Mouse (Mus musculus) T-cell, adult 2 months (primary cell): ENCODE measurements around the gene Thbs2.

ENCODE experiments used
- DNase-seq: peaks from one replicate; pipeline ENCODE4 v3.0.0; 2022; ENCODE audit warnings: low spot score

The Thbs2 gene

GRCm38 (mm10) chr17:14693994-14694374 is at the start of gene Thbs2:
Gene Thbs2 (minus strand): TSS chr17:14694235.
- DNase-seq: no peak

GRCm38 (mm10) chr17:14735493-14736004 is 41.5 kb upstream of the Thbs2 start:
- no peak for DNase-seq

DNA sequence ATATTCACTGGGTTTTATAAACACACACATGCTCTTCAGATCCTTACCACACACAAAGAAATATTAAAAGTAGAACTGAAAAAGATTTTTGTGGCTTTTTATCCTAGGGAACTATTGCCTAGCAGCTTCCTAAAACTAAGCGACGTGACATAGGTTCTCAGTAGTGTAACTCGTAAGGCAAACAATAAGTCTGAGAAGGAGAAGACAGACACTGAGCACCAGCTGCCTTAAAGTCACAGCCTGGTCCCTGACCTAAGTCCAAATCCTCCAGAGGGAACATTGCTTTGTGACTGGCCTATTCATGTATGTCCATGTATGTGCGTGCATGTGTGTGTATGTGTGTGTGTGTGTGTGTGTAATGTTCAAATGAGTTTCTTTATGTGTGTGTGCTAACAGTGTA is 40.3 kb upstream of the Thbs2 start:
- no peak for DNase-seq

DNA sequence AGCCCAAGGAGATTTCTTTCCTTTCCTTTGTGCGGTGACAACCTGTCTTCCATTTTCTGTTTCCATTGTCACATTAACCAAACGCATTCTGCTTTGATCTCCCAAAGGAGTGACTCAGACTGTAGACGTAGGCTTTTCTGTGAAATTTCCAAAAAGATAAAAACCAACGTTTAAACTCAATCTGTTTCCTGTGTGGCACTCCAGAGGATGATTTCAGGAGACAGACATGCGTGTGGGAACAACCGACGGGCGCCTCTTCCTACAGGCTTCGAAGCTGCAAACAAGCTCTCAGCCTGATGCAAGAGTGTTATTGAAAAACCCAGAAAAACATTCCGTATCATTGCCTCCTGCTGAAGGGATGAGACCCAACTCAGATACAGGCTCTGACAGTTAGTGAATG is 39.9 kb upstream of the Thbs2 start:
- no peak for DNase-seq

DNA sequence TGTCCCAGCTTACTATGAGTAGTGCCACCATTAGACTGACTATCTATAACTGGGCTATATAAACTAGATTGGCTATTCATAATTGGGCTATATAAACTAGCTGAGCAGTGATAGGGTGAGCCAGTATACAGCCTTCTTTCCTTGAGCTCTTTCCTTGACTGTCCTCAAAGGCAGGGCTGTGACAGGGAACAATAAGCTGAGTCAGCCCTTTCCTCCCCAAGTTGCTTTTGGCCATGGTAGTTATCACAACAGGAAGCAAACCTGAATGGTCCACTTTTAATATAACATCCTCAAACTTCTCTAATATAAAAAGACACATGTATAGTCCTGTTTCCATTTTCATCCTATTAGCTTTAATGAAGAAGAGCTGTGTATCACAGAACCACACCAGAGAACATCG is 39.0 kb upstream of the Thbs2 start:
- no peak for DNase-seq

- DNase-seq: no peak
These were observed 36.6 kb upstream of the Thbs2 start for GRCm38 (mm10) chr17:14730629-14731028.

GRCm38 (mm10) chr17:14727481-14727880 is 33.4 kb upstream of the Thbs2 start:
- no peak for DNase-seq

DNA sequence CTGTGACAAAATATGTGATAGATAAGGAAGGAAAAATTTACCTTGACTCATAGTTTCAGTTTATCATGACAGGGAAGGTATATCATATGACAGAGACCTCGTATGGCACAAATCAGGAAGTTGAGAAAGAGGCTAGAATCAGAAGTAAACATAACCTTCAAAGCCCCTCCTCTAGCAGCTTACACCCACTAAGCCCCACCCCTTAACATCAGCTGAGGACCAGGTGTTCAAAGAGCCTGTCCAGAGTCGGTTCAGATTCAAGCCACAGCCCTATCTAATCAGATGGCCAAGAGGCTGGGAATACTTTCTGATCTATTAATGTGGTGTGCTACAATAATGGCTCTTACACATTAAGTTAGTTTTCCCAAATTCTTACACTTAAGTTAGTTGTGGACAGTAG is 30.8 kb upstream of the Thbs2 start:
- DNase-seq: no peak

DNA sequence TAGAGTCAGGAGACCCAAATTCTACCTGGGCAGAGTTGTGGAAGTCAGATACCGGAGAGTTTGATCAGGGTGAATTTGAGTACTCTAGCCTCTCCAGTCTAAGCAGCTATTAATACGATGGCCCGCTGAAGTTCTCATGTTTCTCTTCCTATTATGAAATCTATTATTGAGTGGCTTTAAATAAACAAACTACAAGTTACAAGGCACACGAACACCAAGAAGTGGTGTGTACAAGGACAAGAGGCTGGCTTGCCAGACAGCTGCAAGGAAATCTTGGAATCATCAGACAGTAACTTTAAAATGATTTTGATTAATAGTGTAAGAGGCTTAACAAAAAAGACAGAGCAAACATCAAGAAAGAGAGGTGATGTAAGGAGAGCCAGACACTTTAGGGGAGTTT is 27.3 kb upstream of the Thbs2 start:
- no peak for DNase-seq

DNA sequence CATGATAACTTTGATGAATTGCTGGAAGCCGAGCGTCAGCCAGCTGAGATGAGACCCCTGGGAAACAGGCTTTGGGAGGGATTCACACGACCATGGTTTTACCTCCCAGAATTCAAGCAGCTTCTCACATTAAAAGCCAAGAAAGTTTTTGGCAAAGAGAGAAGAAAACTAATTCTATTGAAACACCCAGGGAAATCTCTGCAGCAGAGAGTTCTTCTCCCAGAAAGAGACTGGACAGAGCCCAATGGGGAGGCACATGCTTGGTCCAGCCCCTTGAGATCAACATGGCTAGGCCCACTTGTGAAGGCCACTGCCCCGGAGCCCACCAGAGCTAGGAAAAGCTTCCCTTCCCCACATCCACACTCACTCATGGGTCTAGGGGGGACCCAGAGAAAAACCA is 26.9 kb upstream of the Thbs2 start:
- no peak for DNase-seq

GRCm38 (mm10) chr17:14720227-14720626 is 26.2 kb upstream of the Thbs2 start:
- no peak for DNase-seq

- DNase-seq: no peak
These were observed 24.8 kb upstream of the Thbs2 start for GRCm38 (mm10) chr17:14718801-14719200.

DNA sequence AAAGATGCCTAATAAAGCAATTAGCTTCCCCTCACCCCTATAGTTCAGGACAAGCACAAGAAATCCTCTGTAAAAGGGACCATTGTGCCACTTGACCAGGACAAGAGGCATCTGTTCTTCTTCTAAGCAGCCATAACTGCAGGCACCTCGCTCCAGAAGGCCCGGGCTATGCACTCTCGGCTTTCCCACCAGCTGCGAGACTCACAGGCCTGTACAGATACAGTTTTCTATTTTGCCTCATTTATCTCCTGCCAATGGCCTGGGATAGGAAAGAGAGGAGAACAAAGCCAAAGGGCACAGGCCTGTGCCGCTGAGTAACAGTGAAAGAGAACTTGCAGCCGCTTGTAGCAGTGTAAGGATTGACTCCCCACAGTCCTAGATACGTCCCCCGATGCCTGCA is 20.7 kb upstream of the Thbs2 start:
- DNase-seq: no peak

GRCm38 (mm10) chr17:14714374-14714773 is 20.3 kb upstream of the Thbs2 start:
- DNase-seq: no peak

GRCm38 (mm10) chr17:14711784-14712183 is 17.7 kb upstream of the Thbs2 start:
- DNase-seq: no peak

GRCm38 (mm10) chr17:14711032-14711431 is 17.0 kb upstream of the Thbs2 start:
- DNase-seq: no peak

DNA sequence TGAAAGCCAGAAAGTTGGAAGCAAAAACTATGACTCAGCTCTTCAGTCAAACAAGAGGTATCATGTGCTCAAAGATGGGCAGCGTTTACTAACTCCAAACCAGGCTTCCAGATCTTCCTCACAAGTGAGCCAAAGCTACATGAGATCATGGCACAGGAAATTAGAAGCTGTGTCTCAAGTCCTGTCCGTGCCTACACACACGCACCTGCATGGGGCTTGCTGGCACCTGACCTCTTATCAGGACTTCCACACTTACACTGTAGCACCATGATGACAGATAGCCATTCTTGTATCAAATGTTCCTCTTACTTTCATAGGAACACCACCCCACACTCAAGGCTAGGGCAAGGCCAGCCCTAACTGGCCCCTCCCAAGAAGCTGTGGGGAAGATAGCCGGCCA is 12.0 kb upstream of the Thbs2 start:
- DNase-seq: no peak

GRCm38 (mm10) chr17:14705466-14705865 is 11.4 kb upstream of the Thbs2 start:
- DNase-seq: no peak

DNA sequence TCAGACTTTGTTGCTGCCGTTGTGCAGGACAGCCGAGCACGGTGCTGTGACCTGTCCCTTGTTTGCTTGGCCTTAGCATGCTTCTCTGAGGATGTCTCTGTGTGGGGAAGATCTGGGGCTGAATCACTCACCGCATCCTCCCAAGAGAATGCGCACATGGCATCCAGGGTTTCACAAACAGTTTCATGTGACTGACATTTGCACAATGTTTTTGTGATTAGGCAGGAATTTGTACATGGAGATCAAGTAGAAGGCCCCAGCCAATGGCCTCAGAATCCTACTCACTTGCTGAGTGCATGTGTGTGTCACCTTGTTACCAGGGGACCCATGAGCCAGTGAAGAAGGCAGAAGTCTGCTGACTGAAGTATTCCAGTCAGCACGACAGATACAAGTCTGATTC is 9.7 kb upstream of the Thbs2 start:
- DNase-seq: no peak

GRCm38 (mm10) chr17:14703268-14703667 is 9.2 kb upstream of the Thbs2 start:
- DNase-seq: no peak

DNA sequence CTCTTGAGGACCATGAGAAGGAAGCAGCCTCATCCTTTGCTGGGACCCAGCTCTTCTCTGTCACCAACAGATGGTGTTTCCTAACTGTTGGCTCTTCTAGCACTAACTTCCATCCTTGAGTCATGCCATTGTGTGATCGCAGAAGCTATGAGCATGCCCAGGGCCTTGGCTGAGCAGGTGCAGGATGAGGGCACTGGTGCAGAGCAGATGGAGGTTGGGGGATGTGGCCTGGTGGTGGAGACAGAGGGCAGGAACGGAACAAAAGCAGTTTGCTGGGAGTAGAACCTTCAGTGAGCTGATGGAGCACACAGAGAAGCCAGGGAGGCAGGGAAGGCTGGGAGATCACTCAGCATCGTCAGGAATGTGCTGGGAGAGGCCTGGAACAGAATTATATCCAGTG is 8.7 kb upstream of the Thbs2 start:
- DNase-seq: no peak

- no peak for DNase-seq
These were observed 7.9 kb upstream of the Thbs2 start for GRCm38 (mm10) chr17:14701891-14702290.

- DNase-seq: no peak
These were observed 6.2 kb upstream of the Thbs2 start for GRCm38 (mm10) chr17:14700204-14700603.

DNA sequence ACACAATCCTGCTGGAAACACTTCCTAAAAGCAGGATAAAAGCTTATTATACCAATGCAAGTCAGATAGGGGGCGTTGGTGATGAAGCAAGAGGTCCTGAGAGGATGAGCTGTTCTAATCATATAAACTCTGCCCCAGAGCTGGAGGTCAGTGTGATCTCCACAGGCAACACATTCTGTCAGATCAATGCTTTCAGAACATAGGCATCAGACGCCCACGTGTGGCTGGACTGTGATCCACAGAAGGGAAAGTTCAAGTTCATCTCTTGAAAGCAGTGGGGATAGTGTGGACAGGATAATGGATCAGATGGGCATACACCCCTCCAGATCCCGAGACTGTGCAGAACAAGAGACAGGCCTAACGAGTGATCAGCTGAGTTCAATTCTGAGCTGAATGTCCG is 4.2 kb upstream of the Thbs2 start:
- DNase-seq: no peak

DNA sequence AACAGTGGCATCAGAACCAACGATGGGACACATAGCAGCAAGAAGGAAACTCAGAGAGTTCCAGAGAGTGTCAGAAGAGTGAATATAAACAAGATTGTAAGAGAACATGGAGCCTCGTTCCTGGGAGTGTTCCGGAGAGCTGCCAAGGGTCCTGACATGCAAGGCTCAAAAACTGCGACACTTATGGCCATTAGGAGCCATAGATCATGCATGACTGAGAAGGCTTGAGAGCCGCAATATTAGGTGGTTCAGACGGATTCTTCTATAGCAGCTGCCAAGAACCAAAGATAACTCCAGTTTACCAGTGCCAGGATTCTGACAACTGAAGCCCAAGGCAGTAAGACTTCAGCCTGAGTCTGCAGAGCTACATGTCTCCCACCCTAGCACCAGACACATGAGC is 3.1 kb upstream of the Thbs2 start:
- no peak for DNase-seq
